Mouse (Mus musculus) left cerebral cortex, postnatal 25 days (tissue): ENCODE measurements around the gene Rai1. TPM values are rescaled to one million over a fixed set of nuclear protein-coding genes. Genes with fewer than 3 reads are reported as not detected.

Experiments used
- DNase-seq, 2 experiments: peaks; one replicate each; pipeline ENCODE4 v3.0.0; 2022; ENCODE audit warnings: low spot score in 2 of 2, mixed read lengths in 1 of 2
- intact Hi-C: fragments of 180-260 bp; cut with DNase I; formaldehyde crosslinking; loops from one replicate; pipeline ENCODE4 v1.15.1; 2025
- total RNA-seq, 2 experiments: library from RNA; stranded (reverse); gene quantifications; 2 replicates each; pipeline ENCODE4 v1.2.3; 2021

Gene Rai1
- total RNA-seq, 2 experiments from 2014 or later = 59.4 to 69.2 TPM

DNA sequence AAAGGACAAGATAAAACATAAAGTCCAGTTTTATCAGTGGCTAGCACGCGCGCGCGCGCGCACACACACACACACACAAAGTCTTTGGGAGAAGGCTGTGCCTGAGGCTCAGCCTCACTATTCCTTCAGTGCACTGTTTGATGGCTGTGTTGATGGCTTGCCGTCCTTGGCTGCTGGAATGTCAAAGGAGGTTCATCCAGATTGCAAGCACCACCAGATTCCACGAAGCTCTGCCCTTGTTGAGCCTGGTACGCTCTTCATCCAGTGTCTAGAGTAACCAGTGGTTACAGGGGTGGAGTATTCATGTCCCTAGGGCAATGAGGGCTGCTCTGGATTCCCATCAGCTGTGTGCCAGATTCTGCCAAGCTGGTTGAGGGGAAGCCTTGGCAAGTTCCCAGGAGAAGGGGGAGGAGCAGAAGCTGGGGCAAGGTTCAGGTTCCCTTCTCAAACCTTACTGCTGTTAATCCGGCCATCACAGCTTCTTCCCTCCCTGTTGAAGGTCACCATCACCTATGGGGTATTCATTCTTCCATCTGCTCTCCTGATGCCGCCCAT lies 77.4 kb downstream of the Rai1 start:
- intact Hi-C loops = no loop called here
- DNase-seq = peak in 1 of 2 experiments; percentile 31

DNA sequence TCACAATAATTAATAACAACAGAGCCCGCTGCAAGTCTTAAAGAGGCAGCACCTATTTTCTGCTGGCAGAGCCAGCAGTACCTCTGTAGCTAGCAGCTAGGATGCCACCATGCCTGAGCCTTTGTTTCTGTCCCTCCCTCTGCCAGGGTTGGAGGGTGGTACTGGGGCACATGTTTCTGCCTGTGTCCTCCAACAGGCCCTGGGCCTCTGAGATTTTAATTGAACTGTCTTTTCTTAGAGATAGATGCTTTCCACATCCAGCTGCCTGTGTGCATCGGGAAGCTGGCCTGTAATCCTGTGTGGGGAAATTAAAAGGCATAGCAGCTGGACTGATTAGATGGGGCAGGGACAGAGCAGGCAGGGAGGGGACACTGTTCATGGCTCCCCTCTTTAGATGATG lies 77.9 kb downstream of the Rai1 start:
- DNase-seq = no peak
- intact Hi-C loops = no loop called here

- intact Hi-C loops = loop anchor here (2.0 kb wide), 1 partner anchor 46 kb away; no protein-coding TSS in a partner anchor
Measured at GRCm38 (mm10) chr11:60184346-60185325, 79.8 kb downstream of the Rai1 start.

GRCm38 (mm10) chr11:60185396-60186231 lies 80.8 kb downstream of the Rai1 start:
- intact Hi-C loops = loop anchor here (2.0 kb wide), 1 partner anchor 47 kb away; no protein-coding TSS in a partner anchor

More at GRCm38 (mm10) chr11:60184346-60185325, 79.8 kb downstream of the Rai1 start:
- DNase-seq = peak; percentile 51 to 81

DNA sequence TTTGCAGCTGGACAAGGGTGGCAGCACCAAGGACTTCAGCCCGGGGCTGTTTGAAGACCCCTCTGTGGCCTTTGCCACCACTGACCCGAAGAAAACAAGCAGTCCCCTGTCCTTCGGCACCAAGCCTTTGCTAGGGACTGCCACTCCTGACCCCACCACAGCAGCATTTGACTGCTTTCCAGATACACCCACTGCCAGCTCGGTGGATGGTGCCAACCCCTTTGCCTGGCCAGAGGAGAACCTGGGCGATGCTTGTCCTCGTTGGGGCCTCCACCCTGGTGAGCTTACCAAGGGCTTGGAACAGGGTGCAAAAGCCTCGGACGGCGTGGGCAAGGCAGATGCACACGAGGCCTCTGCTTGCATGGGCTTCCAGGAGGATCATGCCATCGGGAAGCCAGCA lies 82.3 kb downstream of the Rai1 start:
- DNase-seq = no peak
- intact Hi-C loops = no loop called here

More at GRCm38 (mm10) chr11:60185396-60186231, 80.8 kb downstream of the Rai1 start:
- peak in 1 of 2 experiments; percentile 31 for DNase-seq

- intact Hi-C loops = no loop called here
Measured at GRCm38 (mm10) chr11:60188275-60188853, 83.6 kb downstream of the Rai1 start.

GRCm38 (mm10) chr11:60189501-60190040 lies 84.8 kb downstream of the Rai1 start:
- DNase-seq = peak in 1 of 2 experiments; percentile 63
- intact Hi-C loops = no loop called here

More at GRCm38 (mm10) chr11:60188275-60188853, 83.6 kb downstream of the Rai1 start:
- no peak for DNase-seq

DNA sequence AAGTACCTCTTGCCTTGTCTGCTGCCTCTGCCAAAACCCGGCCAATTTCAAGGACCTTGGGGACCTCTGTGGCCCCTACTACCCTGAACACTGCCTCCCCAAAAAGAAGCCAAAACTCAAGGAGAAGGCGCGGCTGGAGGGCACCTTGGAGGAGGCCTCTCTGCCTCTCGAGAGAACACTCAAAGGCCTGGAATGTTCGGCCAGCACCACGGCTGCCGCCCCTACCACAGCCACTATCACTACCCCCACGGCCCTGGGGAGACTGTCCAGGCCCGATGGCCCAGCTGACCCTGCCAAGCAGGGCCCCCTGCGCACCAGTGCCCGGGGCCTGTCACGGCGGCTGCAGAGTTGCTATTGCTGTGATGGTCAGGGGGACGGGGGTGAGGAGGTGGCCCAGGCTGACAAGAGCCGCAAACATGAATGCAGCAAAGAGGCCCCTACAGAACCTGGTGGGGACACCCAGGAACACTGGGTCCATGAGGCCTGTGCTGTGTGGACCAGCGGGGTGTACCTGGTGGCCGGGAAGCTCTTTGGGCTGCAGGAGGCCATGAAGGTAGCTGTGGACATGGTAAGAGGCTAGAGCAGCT lies 85.3 kb downstream of the Rai1 start:
- intact Hi-C loops = no loop called here
- no peak for DNase-seq

DNA sequence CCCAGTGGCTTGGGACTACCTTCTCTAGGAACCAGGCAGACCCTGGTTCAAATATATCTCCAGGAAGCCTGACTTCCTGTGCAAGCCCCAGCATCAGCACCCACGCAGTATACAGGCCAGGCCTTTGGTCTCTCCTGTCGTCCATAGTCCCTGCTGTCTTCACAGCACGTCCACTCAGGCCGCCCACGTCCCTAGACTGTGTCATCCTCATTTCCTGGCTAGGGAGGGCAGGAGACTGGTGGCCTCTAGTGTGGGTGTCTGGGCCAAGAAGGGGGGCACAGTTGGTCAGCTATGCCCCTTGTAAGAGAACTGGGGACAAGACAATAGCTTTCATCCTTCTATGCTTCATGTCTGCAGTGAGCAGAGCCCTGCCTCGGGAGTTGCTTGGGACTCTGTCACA lies 87.7 kb downstream of the Rai1 start:
- DNase-seq = no peak
- intact Hi-C loops = no loop called here

GRCm38 (mm10) chr11:60193556-60193955 lies 88.7 kb downstream of the Rai1 start:
- intact Hi-C loops = no loop called here
- DNase-seq = no peak

- no peak for DNase-seq
- intact Hi-C loops = no loop called here
Measured at GRCm38 (mm10) chr11:60195108-60195507, 90.3 kb downstream of the Rai1 start.

- DNase-seq = no peak
- intact Hi-C loops = no loop called here
Measured at GRCm38 (mm10) chr11:60196344-60196743, 91.5 kb downstream of the Rai1 start.

DNA sequence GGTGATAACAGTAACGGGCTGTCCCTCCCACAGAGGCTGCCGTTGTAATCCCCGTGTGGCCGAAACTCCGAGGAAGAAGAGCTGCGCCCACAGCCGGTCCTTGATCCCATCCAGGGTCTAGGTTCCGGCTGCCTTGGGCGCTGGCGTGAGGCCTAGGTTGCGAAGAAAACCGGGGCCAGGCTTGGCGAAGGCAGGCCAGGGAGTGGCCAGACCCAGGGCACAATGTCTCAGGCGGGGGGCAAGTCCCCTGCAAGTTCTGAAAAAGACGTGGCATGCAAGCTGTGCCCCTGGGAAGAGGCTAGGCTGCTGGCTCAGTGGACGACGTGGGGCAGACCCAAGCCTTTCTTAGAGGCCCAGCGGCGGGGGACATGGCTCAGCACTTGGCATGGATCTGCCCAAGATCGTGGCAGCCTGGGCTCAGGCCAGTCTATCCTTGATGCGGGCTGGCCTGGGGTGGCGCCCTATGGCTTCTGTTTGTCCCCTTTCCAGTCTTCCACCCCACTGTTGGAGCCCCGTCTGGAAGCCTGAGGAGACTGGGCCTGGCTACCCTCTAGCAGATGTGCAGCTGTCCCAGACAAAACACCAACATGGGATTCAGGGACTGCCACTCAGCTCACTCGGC lies 93.3 kb downstream of the Rai1 start:
- no peak for DNase-seq
- intact Hi-C loops = loop anchor here (2.0 kb wide), 1 partner anchor 95 kb away; no protein-coding TSS in a partner anchor

- intact Hi-C loops = loop anchor here (2.0 kb wide), 1 partner anchor 94 kb away; no protein-coding TSS in a partner anchor
- no peak for DNase-seq
Measured at GRCm38 (mm10) chr11:60198651-60199050, 93.8 kb downstream of the Rai1 start.

GRCm38 (mm10) chr11:60199702-60200184 lies 94.9 kb downstream of the Rai1 start:
- intact Hi-C loops = loop anchor here (2.0 kb wide), 2 partner anchors 93 to 213 kb away; no protein-coding TSS in a partner anchor
- peak; percentile 90 to 94 for DNase-seq

- intact Hi-C loops = loop anchor here (2.0 kb wide), 1 partner anchor 212 kb away; no protein-coding TSS in a partner anchor
Measured at GRCm38 (mm10) chr11:60200384-60200783, 95.6 kb downstream of the Rai1 start.

DNA sequence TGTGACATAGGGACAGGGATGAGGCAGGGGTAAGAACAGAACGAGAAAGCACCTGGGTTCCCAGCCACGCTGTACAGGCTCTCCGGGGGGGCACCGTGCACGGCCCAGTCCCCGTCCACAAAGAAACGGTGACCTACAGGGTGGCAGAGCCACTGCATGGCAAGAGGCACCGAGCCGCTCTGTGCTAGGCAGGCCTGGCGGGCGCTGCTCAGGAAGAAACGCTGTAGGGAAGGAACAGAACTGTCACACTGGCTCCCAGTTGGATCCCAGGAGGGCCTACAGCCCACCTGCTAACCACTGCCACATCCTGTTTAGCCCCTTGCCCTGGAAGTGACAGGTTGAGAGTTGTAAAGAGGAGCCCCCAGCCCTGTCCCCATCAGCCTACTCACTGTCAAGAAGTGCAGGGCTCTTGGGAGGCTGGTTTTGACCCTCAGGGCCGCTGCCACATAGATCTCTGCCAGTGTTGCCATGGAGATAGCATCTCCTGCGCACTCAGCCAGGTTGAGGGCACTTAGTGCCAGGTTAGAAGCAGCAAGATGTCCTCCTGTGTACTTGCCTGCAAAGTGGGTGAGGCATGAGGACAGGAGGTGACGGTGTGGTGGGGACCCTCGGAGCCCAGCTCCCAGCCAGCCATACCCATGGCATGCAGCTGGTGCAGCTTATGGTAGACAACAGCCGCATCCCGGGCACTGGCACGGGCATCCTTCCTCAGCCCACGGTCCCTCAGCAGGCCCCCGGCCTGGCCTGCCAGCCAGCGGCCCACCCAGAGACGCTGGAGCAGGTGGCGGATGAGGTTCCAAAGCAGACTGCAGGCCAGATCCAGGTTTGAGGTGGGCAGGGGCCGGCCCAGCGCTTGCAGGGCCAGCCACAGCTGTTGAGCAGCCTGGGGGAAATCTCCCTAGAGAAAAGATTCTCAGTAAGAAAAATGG lies 98.2 kb downstream of the Rai1 start:
- intact Hi-C loops = no loop called here

More at GRCm38 (mm10) chr11:60200384-60200783, 95.6 kb downstream of the Rai1 start:
- no peak for DNase-seq

More for the DNA sequence above, 98.2 kb downstream of the Rai1 start:
- DNase-seq = no peak
